Mouse (Mus musculus) E14TG2a.4 (cell line): Measurements from ENCODE around the gene Slc16a1.

ENCODE experiments used
- CTCF ChIP-seq: conservative IDR thresholded peaks from 2 replicates; pipeline ENCODE4 v1.5.1; 2014; ENCODE audit warnings: low read length
- NANOG ChIP-seq: IDR thresholded peaks from 2 replicates; pipeline ENCODE4 v1.6.1; 2014; ENCODE audit warnings: borderline replicate concordance, low read length, mixed read lengths

DNA sequence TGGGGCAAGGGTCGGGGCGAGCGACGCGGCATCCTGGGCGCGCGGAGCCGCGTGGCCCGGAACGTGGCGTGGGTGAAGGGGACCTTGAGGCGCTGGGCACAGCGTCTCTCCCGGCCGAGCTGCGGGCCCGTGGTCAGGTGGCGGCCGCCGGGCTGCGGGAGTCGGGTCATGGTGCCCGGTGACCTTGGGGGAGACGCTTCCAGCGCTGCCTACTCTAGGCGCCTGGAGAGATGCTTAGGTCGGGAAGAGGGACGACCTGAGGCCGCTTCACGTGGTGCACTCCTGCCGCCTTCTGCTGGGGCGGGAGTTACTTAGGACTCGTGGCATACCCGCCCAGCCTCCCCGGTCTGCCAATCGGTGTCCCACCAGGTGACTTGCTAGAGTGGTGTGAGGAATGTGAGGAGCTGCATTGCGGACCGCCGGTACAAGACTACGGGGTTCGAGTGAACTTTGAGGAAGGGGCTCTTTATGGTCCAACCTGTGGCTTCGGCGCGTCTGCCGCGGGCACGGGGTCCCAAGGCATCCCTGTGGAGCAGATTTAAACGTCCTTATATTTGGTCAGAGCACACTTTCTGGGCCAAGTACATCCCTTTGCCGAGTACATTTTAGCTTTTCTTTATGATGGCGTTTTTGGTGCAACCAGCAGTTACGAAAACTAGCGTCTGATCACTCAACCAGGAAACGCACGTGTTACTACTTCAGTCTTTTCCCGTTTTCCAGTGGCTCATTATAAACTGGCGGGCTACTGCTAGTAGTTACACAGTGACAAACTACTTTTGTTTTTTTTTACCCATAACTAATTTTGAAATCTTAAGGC is 672 bp downstream of the Slc16a1 start:
- no peak for TF ChIP-seq CTCF
- TF ChIP-seq NANOG = no peak
